Mouse (Mus musculus): ENCODE results near the gene Dennd2d. TPM values are rescaled to one million over a fixed set of nuclear protein-coding genes. Genes with fewer than 3 reads are reported as not detected.

The Dennd2d gene
- polyA plus RNA-seq, 1 experiment: 5.4 TPM

GRCm38 (mm10) chr3:106528032-106528431 is 45.8 kb downstream of the Dennd2d start:
- no peak for TF ChIP-seq CTCF (IDR thresholded peaks at IDR 0.05; ENCODE audit: borderline replicate concordance, insufficient read depth, low read length)
- TF ChIP-seq POLR2A (IDR thresholded peaks at IDR 0.05; ENCODE audit: low read depth, low read length): no peak
- Histone ChIP-seq H3K4me1 (ENCODE audit: control insufficient read depth, insufficient read depth, low read length) (no peaks in the 10 kb centered on the region), H3K27ac (ENCODE audit: insufficient read depth, low read length) (no peak overlapping the region), H3K4me3 (ENCODE audit: insufficient read depth, low read length) (no peak overlapping the region)

GRCm38 (mm10) chr3:106533277-106533676 is 51.1 kb downstream of the Dennd2d start:
- TF ChIP-seq CTCF (IDR thresholded peaks at IDR 0.05; ENCODE audit: borderline replicate concordance, insufficient read depth, low read length) (no peak), POLR2A (IDR thresholded peaks at IDR 0.05; ENCODE audit: low read depth, low read length) (no peak)
- Histone ChIP-seq H3K4me1 (ENCODE audit: control insufficient read depth, insufficient read depth, low read length) (no peaks in the 10 kb centered on the region), H3K27ac (ENCODE audit: insufficient read depth, low read length) (no peak overlapping the region), H3K4me3 (ENCODE audit: insufficient read depth, low read length) (no peak overlapping the region)

- Histone ChIP-seq H3K27ac (ENCODE audit: insufficient read depth, low read length) (no peak overlapping the region), H3K4me3 (ENCODE audit: insufficient read depth, low read length) (no peak overlapping the region), H3K4me1 (ENCODE audit: control insufficient read depth, insufficient read depth, low read length) (no peaks in the 10 kb centered on the region)
- no peak for TF ChIP-seq POLR2A (IDR thresholded peaks at IDR 0.05; ENCODE audit: low read depth, low read length)
- no peak for TF ChIP-seq CTCF (IDR thresholded peaks at IDR 0.05; ENCODE audit: borderline replicate concordance, insufficient read depth, low read length)
Observed at GRCm38 (mm10) chr3:106544721-106545316, 62.6 kb downstream of the Dennd2d start.

DNA sequence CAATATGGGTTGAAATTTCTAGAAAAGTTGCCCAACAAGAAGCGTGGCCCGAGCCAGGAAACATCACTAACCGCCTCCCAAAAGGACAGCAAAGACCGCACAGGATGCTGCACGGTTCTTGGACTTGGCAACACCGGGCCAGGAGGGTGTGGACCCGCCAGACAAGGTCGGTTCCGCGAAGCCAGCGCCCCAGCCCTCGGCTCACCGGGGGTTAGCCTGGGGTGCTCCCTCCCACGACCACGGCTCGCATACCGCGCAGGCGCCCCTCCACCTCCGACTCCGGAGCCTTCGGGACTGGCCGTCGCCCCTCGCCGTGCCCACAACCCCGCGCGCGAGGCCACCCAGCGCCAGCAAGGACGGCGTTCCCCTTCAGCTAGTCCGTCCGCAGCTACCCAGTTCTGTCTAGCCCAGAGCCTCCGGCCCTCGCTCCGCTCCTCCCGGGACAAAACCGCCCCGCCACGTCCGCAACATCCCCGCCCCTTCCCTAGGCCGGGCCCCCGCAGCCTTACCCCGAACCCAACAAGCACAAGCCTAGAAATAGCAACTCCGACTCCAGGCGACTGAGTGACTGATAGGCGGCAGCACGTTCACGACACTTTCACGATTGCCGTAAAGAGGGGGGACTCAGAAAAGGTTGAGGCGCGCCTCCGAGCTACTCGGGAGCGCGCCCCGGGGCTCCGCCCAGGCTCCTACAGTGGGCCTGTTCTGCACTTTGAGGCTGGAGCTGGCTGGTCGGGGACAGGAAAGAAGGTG is 65.1 kb downstream of the Dennd2d start, which contains the start of the genes Dram2 and Cept1:
TSS of gene Dram2 (plus strand) at position 628 of the 753 bp plus-strand sequence.
TSS of gene Cept1 (minus strand) at position 632 of the 753 bp plus-strand sequence.
- Histone ChIP-seq H3K4me3 (ENCODE audit: insufficient read depth, low read length) (peak within 1 kb of the TSS; percentile 91), H3K4me1 (ENCODE audit: control insufficient read depth, insufficient read depth, low read length) (no peaks in the 10 kb centered on the region), H3K27ac (ENCODE audit: insufficient read depth, low read length) (peak within 1 kb of the TSS; percentile 74)
- TF ChIP-seq POLR2A (IDR thresholded peaks at IDR 0.05; ENCODE audit: low read depth, low read length) (peak; percentile 80), CTCF (IDR thresholded peaks at IDR 0.05; ENCODE audit: borderline replicate concordance, insufficient read depth, low read length) (no peak)

- 0 out of 2 replicates have a peak, but pooled peaks have one; percentile 33 for TF ChIP-seq POLR2A (IDR thresholded peaks at IDR 0.05; ENCODE audit: low read depth, low read length)
- TF ChIP-seq CTCF (IDR thresholded peaks at IDR 0.05; ENCODE audit: borderline replicate concordance, insufficient read depth, low read length): no peak
- Histone ChIP-seq H3K4me3 (ENCODE audit: insufficient read depth, low read length) (peak overlapping the region; percentile 91), H3K27ac (ENCODE audit: insufficient read depth, low read length) (peak overlapping the region; percentile 65), H3K4me1 (ENCODE audit: control insufficient read depth, insufficient read depth, low read length) (no peaks in the 10 kb centered on the region)
Observed at GRCm38 (mm10) chr3:106547924-106548539, 65.8 kb downstream of the Dennd2d start.

- peak overlapping the region; percentile 32; the same call in 1 of the 2 replicates for H3K4me3 ChIP-seq (ENCODE audit: insufficient read depth, low read length)
- H3K27ac ChIP-seq (ENCODE audit: insufficient read depth, low read length): no peak overlapping the region
- no peaks in the 10 kb centered on the region for H3K4me1 ChIP-seq (ENCODE audit: control insufficient read depth, insufficient read depth, low read length)
- TF ChIP-seq POLR2A (IDR thresholded peaks at IDR 0.05; ENCODE audit: low read depth, low read length) (no peak), CTCF (IDR thresholded peaks at IDR 0.05; ENCODE audit: borderline replicate concordance, insufficient read depth, low read length) (no peak)
Observed at GRCm38 (mm10) chr3:106548971-106549370, 66.8 kb downstream of the Dennd2d start.

Other genes with a start within 250 kb of the Dennd2d start
- not detected in 2 replicates for gene Chil6, start 76.2 kb upstream of the Dennd2d start, polyA plus RNA-seq (2011; ENCODE audit: insufficient read length, low read depth, missing spikeins)
- gene Dram2, start 65.4 kb downstream of the Dennd2d start, polyA plus RNA-seq (2011; ENCODE audit: insufficient read length, low read depth, missing spikeins): 46.9 and 48.8 TPM in 2 replicates
- gene Cept1, start 65.4 kb downstream of the Dennd2d start, polyA plus RNA-seq (2011; ENCODE audit: insufficient read length, low read depth, missing spikeins): 61.6 and 76.7 TPM in 2 replicates
- gene Lrif1, start 202.6 kb downstream of the Dennd2d start, polyA plus RNA-seq (2011; ENCODE audit: insufficient read length, low read depth, missing spikeins): 18.6 and 25.1 TPM in 2 replicates